Mouse (Mus musculus) MEL (cell line): ENCODE data around the gene Nsun5.
A peak's percentile ranks its signal among the peaks of the same experiment; 100 is the strongest.

Source experiments
- CTCF ChIP-seq, 3 experiments: IDR thresholded peaks in 2 of 3; conservative IDR thresholded peaks in 1 of 3; 2 replicates each; pipeline ENCODE4 v1.5.1; 2011 to 2012; ENCODE audit warnings: low read length in 3 of 3, low read depth in 2 of 3, mild to moderate bottlenecking in 2 of 3, improper control_type of control experiment in 1 of 3, inconsistent platforms in 1 of 3, mixed read lengths in 1 of 3, moderate library complexity in 1 of 3; ENCODE audit not compliant: control insufficient read depth in 1 of 3, insufficient read depth in 1 of 3, poor library complexity in 1 of 3, severe bottlenecking in 1 of 3
- ETS1 ChIP-seq: IDR thresholded peaks from 2 replicates; pipeline ENCODE4 v1.6.1; 2012; ENCODE audit warnings: low read depth, mild to moderate bottlenecking, inconsistent platforms, low read length, improper control_type of control experiment, moderate library complexity
- GATA1 ChIP-seq: IDR thresholded peaks from 2 replicates; pipeline ENCODE4 v1.6.1; 2011; ENCODE audit warnings: low read depth, low read length, improper control_type of control experiment
- HCFC1 ChIP-seq: IDR thresholded peaks from 2 replicates; pipeline ENCODE4 v1.6.1; 2012; ENCODE audit warnings: low read depth, mild to moderate bottlenecking, inconsistent platforms, low read length, improper control_type of control experiment, moderate library complexity
- MAFK ChIP-seq: IDR thresholded peaks from 2 replicates; pipeline ENCODE4 v1.6.1; 2011; ENCODE audit warnings: low read depth, mild to moderate bottlenecking, low read length, improper control_type of control experiment, borderline replicate concordance
- MXI1 ChIP-seq: IDR thresholded peaks from 2 replicates; pipeline ENCODE4 v1.6.1; 2011; ENCODE audit warnings: mild to moderate bottlenecking, low read depth, low read length, improper control_type of control experiment
- MYC ChIP-seq: IDR thresholded peaks from 2 replicates; pipeline ENCODE4 v1.6.1; 2011; ENCODE audit warnings: low read depth, mild to moderate bottlenecking, low read length, improper control_type of control experiment, moderate library complexity
- POLR2A ChIP-seq, 2 experiments: IDR thresholded peaks; 2 replicates each; pipeline ENCODE4 v1.6.1; 2011 to 2012; ENCODE audit warnings: low read length in 2 of 2, mild to moderate bottlenecking in 2 of 2, control low read depth in 1 of 2, improper control_type of control experiment in 1 of 2, low read depth in 1 of 2, moderate library complexity in 1 of 2; ENCODE audit not compliant: control insufficient read depth in 1 of 2, insufficient read depth in 1 of 2, poor library complexity in 1 of 2
- POLR2AphosphoS2 ChIP-seq: IDR thresholded peaks from 2 replicates; pipeline ENCODE4 v1.6.1; 2011; ENCODE audit warnings: low read length, improper control_type of control experiment
- RCOR1 ChIP-seq: IDR thresholded peaks from 2 replicates; pipeline ENCODE4 v1.6.1; 2012; ENCODE audit warnings: low read depth, mild to moderate bottlenecking, inconsistent platforms, low read length, improper control_type of control experiment
- USF1 ChIP-seq: IDR thresholded peaks from 2 replicates; pipeline ENCODE4 v1.6.1; 2014; ENCODE audit warnings: low read depth, mild to moderate bottlenecking, inconsistent platforms, low read length, improper control_type of control experiment, moderate library complexity
- ZC3H11A ChIP-seq: IDR thresholded peaks from 2 replicates; pipeline ENCODE4 v1.6.1; 2012; ENCODE audit warnings: low read depth, mild to moderate bottlenecking, inconsistent platforms, low read length, improper control_type of control experiment

DNA sequence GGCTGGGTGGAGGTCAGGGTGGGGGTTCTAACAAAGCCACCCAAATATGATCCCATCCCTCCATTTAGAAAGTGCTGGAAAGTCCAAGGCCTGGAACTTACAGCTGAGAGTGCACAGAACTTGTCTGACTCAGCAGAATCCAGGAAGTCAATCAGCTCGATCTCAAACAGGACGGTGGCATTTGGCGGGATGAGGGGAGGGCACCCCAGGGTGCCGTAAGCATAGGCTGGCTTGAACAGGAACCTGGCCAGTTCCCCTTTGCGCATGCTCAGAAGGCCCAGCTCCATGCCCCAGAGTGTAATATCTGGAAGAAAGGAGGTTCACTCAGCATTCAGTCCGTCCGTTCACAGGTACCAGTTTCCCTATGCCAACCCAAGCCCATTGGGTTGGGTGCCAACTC lies 23.8 kb upstream of the Nsun5 start:
- TF ChIP-seq CTCF (IDR thresholded peaks at IDR 0.05 in 2 of 3, conservative IDR thresholded peaks at IDR 0.05 in 1 of 3; ENCODE audit: control insufficient read depth in 1 of 3, insufficient read depth in 1 of 3, low read depth in 2 of 3, low read length in 3 of 3, poor library complexity in 1 of 3, severe bottlenecking in 1 of 3), result no peak
- no peak for TF ChIP-seq POLR2AphosphoS2
- no peak for TF ChIP-seq USF1
- TF ChIP-seq MAFK, result peak; percentile 70; the same call in 1 of the 2 replicates
- TF ChIP-seq POLR2A (IDR thresholded peaks at IDR 0.05; ENCODE audit: control insufficient read depth in 1 of 2, insufficient read depth in 1 of 2, low read depth in 1 of 2, low read length in 2 of 2, poor library complexity in 1 of 2), result no peak
- no peak for TF ChIP-seq MXI1
- no peak for TF ChIP-seq GATA1
- no peak for TF ChIP-seq HCFC1
- TF ChIP-seq RCOR1, result no peak
- TF ChIP-seq ZC3H11A, result no peak
- TF ChIP-seq ETS1, result no peak
- no peak for TF ChIP-seq MYC
